Mouse (Mus musculus) layer of hippocampus, postnatal 36 days (tissue): ENCODE results near the gene Vkorc1. TPM values are rescaled to one million over a fixed set of nuclear protein-coding genes. Genes with fewer than 3 reads are reported as not detected.
A peak's percentile ranks its signal among the peaks of the same experiment; 100 is the strongest.
"Not testable (repeated sequence)": the region's sequence is repeated elsewhere in the genome, so short reads cannot be mapped to it uniquely, and the experiment has no call there.

Experiments used
- DNase-seq, 2 experiments: peaks; one replicate each; pipeline ENCODE4 v3.0.0; 2022
- total RNA-seq, 2 experiments: library from RNA; stranded (reverse); gene quantifications; 2 replicates each; pipeline ENCODE4 v1.2.3; 2021

Gene Vkorc1
- total RNA-seq, 2 experiments from 2014 or later: 24.0 to 25.0 TPM

DNA sequence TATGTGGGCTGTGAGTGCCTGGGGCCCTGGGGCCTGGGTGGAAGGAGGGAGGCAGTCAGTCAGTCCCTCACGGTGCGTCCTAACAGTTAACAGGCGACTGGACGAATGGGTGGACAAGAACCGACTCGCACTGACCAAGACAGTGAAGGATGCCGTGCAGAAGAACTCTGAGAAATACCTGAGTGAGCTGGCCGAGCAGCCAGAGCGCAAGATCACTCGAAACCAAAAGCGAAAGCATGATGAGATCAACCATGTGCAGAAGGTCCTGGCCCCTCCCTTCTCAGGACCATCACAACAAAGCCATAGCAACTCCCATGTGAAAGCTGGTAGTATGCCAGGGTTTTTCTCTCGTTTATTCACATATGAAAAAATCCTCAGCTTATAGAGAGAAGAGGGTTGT is 19.9 kb upstream of the Vkorc1 start:
- DNase-seq: no peak

- DNase-seq: no peak
Observed at GRCm38 (mm10) chr7:127912938-127913337, 17.5 kb upstream of the Vkorc1 start.

GRCm38 (mm10) chr7:127912190-127912871 is 16.9 kb upstream of the Vkorc1 start, which contains the start of gene Kat8:
Gene Kat8, plus strand, starts transcription at chr7:127912516.
- DNase-seq: peak; percentile 86

DNA sequence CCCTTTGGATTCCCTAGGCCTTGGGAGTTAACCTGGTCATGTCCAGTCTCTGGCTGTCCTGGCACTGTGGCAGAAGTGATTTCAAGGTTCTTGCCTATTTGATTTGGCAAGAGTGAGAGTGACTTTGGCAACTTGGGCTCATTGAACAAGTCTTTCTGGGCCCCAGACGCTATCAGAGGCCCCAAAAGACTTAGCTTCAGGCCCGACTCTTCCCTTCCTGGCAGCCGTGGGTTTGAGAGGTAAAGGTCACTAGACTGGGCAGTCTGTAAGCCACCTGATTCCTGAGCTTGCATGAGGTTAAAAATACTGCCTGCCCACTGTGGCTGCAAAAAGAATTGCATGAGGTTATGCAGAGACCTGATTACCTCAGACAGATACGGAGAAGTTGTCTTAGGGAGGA is 13.2 kb upstream of the Vkorc1 start:
- no peak for DNase-seq

DNA sequence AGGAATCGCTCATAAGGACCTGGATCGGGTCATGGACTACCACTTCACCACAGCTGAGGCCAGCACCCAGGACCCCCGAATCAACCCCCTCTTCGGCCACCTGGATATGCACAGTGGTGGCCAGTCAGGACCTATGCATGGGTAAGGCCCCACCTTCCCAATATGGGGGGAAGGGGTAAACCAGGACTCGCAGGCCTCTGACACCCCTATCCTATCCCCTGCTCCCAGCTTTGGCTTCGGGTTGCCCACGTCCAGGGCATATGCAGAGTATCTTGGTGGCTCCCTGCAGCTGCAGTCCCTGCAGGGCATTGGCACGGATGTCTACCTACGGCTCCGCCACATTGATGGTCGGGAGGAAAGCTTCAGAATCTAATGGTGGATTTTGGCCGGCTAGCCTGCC is 12.5 kb upstream of the Vkorc1 start:
- no peak for DNase-seq

GRCm38 (mm10) chr7:127903971-127904796 is 8.8 kb upstream of the Vkorc1 start, which contains the start of gene Bckdk:
Gene Bckdk, plus strand, starts transcription at chr7:127904082.
- peak; percentile 75 to 78 for DNase-seq

GRCm38 (mm10) chr7:127901772-127902171 is 6.4 kb upstream of the Vkorc1 start:
- DNase-seq: no peak

DNA sequence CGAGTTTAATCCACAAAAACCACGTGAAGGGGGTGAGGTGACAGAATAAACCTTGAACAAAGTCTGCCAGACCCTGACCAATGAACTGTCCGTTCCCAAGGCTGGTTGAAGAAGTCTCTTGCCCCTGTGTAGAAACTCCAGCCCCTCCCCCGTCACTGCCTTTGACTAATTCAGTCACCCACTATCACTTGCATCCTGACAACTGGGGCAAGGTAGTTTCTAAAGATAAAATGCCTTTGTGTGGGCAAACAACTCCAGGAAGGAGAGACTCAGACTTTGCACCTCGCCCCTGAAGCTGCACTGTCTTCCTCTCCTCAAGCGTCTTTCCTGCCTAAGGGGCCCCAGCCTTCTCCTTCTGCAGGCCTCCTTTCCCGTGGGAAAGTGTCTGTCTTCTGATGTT is 4.6 kb upstream of the Vkorc1 start:
- no peak for DNase-seq

- no peak for DNase-seq
Observed at GRCm38 (mm10) chr7:127898179-127898956, 3.0 kb upstream of the Vkorc1 start.

GRCm38 (mm10) chr7:127897542-127897941 is 2.1 kb upstream of the Vkorc1 start:
- no peak for DNase-seq

DNA sequence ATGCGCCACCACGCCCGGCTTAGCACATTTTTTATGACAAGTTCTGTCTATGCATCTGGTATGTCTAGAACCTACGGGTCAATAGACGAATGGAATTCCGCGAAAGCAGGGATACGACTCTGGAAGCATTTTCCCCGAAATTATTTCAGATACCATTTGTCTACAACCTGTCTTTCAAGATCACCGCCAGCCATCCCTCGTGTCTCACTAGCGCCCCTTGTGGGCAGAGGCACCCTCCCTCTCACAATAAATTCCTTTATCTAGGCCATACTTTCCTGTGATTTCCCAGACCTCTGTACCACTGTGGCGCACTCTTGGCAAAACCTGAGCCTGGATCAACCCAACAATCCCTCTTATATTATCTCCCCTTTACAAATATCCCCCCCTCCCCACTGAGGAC is 967 bp upstream of the Vkorc1 start:
- peak in 1 of 2 experiments; percentile 40 for DNase-seq

- not testable (repeated sequence) for DNase-seq
Observed at GRCm38 (mm10) chr7:127895891-127896290, 474 bp upstream of the Vkorc1 start.

DNA sequence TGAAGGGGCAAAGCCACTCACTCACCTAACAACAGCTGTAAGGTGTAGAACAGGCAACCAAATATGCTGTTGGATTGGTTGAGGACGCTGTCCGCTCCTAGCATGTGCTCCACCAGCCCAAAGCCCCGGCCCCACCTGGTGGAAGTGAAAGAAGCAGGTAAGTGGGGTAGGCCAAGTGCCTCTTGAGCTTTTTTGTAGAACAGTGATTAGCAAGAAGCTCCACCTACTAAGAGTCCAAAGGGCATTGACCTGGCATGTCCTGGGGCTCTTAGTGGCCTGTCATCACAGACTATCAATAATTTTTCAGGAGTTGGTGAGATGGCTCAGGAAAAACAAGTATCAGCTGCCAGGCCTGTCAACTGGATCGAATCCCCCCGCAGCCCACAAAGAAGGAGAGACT is 937 bp downstream of the Vkorc1 start:
- DNase-seq: no peak

GRCm38 (mm10) chr7:127890798-127891197 is 4.6 kb downstream of the Vkorc1 start, which contains the start of gene Prss53:
Gene Prss53, minus strand, starts transcription at chr7:127890970.
- no peak for DNase-seq

DNA sequence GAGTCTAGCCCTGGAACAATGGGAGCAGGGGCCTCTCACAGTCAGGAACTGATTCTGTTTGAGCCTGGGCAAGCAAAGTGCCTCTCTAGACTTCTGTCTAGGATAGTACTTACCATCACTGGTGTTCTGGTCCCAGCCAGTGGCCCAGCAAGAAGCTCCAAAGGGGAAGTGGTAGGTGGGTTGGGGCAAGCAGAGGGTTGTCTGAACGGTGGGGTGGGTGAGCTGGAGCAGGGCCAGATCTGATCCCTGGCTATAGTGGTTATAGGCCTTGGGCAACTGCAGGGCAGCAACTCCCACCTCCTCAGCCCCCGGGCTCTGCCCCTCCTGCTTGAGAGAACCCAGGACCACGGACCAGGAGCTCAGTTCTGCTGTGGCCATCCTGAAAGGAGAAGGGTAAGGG is 6.6 kb downstream of the Vkorc1 start:
- no peak for DNase-seq

DNA sequence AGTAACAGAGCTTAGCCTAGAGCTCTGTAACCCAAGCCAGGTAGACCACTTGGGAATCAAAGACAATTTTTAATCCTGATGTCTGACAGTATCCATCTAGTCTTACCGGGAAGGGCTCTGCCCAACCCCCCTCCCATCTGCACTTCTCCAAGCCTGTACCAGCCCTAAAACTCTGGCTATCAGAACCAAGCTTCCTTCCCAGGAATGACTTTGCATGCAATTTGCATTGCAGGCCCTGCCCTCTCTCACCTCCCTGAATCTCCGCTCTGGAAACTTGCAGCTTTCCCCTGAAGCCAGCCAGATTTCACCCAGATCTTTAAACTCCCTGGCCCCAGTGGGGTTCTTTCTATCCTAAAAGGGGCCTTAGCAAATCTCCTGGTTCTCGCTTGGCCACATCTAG is 7.6 kb downstream of the Vkorc1 start:
- DNase-seq: no peak

- DNase-seq: no peak
Observed at GRCm38 (mm10) chr7:127887191-127887590, 8.2 kb downstream of the Vkorc1 start.

DNA sequence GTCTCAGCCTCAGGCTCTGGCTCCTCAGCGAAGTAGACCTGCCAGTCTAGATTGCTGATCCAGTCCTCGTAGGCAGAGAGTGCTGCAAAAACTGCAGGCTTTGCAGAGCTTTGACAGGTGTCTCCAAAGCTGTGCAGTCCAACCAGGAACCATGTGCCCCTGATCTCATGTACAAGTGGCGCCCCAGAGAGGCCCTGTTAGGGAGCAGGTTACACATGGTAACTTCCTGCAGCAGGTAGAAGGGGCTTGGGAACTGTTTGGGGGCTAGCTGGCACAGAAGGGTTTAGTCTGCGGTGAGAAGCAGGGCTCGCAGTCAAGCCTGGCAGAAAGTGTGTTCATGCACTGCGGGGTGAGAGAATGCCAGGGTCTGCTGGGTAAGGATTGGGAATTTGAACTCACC is 8.9 kb downstream of the Vkorc1 start:
- no peak for DNase-seq

- no peak for DNase-seq
Observed at GRCm38 (mm10) chr7:127885951-127886350, 9.5 kb downstream of the Vkorc1 start.

DNA sequence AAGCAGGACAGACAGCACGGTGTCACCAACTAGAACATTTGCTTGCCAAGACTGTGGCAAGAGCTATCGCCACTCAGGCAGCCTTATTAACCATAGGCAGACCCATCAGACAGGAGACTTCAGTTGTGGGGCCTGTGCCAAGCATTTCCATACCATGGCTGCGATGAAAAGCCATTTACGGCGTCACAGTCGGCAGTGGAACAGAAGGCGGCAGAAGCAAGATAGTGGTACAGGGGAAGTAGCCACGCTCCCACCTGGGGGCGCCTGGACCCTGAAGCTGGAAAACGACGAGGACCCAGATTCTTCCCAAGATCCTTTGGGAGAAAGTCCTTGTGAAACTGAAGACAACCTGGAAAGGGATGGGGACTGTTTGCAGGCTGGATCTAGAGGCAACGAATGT is 15.0 kb downstream of the Vkorc1 start:
- DNase-seq: no peak

GRCm38 (mm10) chr7:127879301-127879700 is 16.1 kb downstream of the Vkorc1 start:
- no peak for DNase-seq

- DNase-seq: peak; percentile 88
Observed at GRCm38 (mm10) chr7:127876467-127877348, 18.7 kb downstream of the Vkorc1 start, which contains the start of gene Zfp668. Gene Zfp668, minus strand, starts transcription at chr7:127876828.
